Mouse (Mus musculus) limb, embryonic 11.5 days (tissue): Measurements from ENCODE around the gene Lrig2. TPM values are rescaled to one million over a fixed set of nuclear protein-coding genes. Genes with fewer than 3 reads are reported as not detected.

Experiments
- ATAC-seq: fragments of 200-750 bp; cut with Nextera tagmentation; 2 replicates; pipeline ENCODE4 v1.8.0; 2017; ENCODE audit warnings: low read depth; ENCODE audit not compliant: insufficient number of reproducible peaks, low FRiP score, low TSS enrichment
- DNase-seq: peaks from one replicate; pipeline ENCODE4 v3.0.0-alpha.2; 2015; ENCODE audit warnings: low spot score
- H3K27ac ChIP-seq: fragments of 300-500 bp; sonication (generic); replicated peaks from 2 replicates; pipeline ENCODE4 v1.5.1; 2014; ENCODE audit warnings: low read depth, mild to moderate bottlenecking, low read length
- H3K27me3 ChIP-seq: fragments of 300-500 bp; sonication (generic); 2 replicates; pipeline ENCODE4 v1.6.1; 2014; ENCODE audit warnings: mild to moderate bottlenecking, low read length, mixed read lengths; ENCODE audit not compliant: control insufficient read depth, insufficient read depth
- H3K36me3 ChIP-seq: fragments of 300-500 bp; sonication (generic); 2 replicates; pipeline ENCODE4 v1.6.1; 2014; ENCODE audit warnings: mild to moderate bottlenecking, low read length, moderate library complexity, mixed read lengths; ENCODE audit not compliant: control insufficient read depth, insufficient read depth
- H3K4me1 ChIP-seq: fragments of 300-500 bp; sonication (generic); 2 replicates; pipeline ENCODE4 v1.6.1; 2014; ENCODE audit warnings: low read length, mixed read lengths; ENCODE audit not compliant: control insufficient read depth, insufficient read depth
- H3K4me2 ChIP-seq: fragments of 300-500 bp; sonication (generic); 2 replicates; pipeline ENCODE4 v1.6.1; 2014; ENCODE audit warnings: low read depth, mild to moderate bottlenecking, moderate library complexity; ENCODE audit not compliant: severe bottlenecking
- H3K4me3 ChIP-seq: fragments of 300-500 bp; sonication (generic); 2 replicates; pipeline ENCODE4 v1.5.1; 2014; ENCODE audit warnings: low read depth, low read length
- H3K9ac ChIP-seq: fragments of 300-500 bp; sonication (generic); 2 replicates; pipeline ENCODE4 v1.6.1; 2014; ENCODE audit warnings: mild to moderate bottlenecking, low read length
- H3K9me3 ChIP-seq: fragments of 300-500 bp; sonication (generic); 2 replicates; pipeline ENCODE4 v1.6.1; 2016; ENCODE audit warnings: low read length; ENCODE audit not compliant: control insufficient read depth
- WGBS: fragments of 180-500 bp; shearing (Covaris S2); extraction: QIAGEN DNeasy Blood & Tissue Kit; methylation state at CpG from one replicate; pipeline ENCODE4 v1.1.7; 2014; 5-methylcytosine and 5-hydroxymethylcytosine counted together
- polyA plus RNA-seq: library from polyadenylated mRNA; unstranded; fragments of >200 nt; fragmentation: Nextera tagmentation; extraction: Ambion mirVana; gene quantifications from 2 replicates; pipeline ENCODE4 v1.2.1, GENCODE M21; 2014

Lrig2 gene
- polyA plus RNA-seq, 1 experiment from 2014 or later = 23.1 TPM

- Histone ChIP-seq H3K36me3 (no peaks in the 10 kb centered on the region; the same call in 1 of the 2 replicates), H3K27me3 (no peaks in the 10 kb centered on the region), H3K9ac (no peak overlapping the region), H3K4me1 (no peaks in the 10 kb centered on the region), H3K9me3 (no peaks in the 10 kb centered on the region), H3K4me3 (no peak overlapping the region), H3K27ac (no peak overlapping the region), H3K4me2 (no peak overlapping the region)
- no peak for DNase-seq
- WGBS = 91% methylated on average over 1 of the region's 1 CpGs
- no peak for ATAC-seq
These were observed 30.6 kb downstream of the Lrig2 start for GRCm38 (mm10) chr3:104480946-104481719.

GRCm38 (mm10) chr3:104478056-104478455, 33.7 kb downstream of the Lrig2 start:
- H3K9ac ChIP-seq = no peak overlapping the region
- 89% methylated on average over 1 of the region's 1 CpGs for WGBS
- H3K4me2 ChIP-seq = no peak overlapping the region
- DNase-seq (no peak), ATAC-seq (no peak)
- no peaks in the 10 kb centered on the region for H3K9me3 ChIP-seq
- no peaks in the 10 kb centered on the region for H3K4me1 ChIP-seq
- H3K27ac ChIP-seq = no peak overlapping the region
- no peak overlapping the region for H3K4me3 ChIP-seq
- H3K36me3 ChIP-seq = no peaks in the 10 kb centered on the region; the same call in 1 of the 2 replicates
- no peaks in the 10 kb centered on the region for H3K27me3 ChIP-seq

- H3K36me3 ChIP-seq = peaks cover 5% of the 10 kb centered on the region; the same call in 1 of the 2 replicates
- H3K9ac ChIP-seq = no peak overlapping the region
- no peak overlapping the region for H3K4me2 ChIP-seq
- H3K27ac ChIP-seq = no peak overlapping the region
- ATAC-seq = no peak
- H3K4me3 ChIP-seq = no peak overlapping the region
- WGBS = 57% methylated on average over 3 of the region's 3 CpGs
- H3K4me1 ChIP-seq = no peaks in the 10 kb centered on the region
- no peaks in the 10 kb centered on the region for H3K9me3 ChIP-seq
- no peaks in the 10 kb centered on the region for H3K27me3 ChIP-seq
- no peak for DNase-seq
These were observed 42.3 kb downstream of the Lrig2 start for GRCm38 (mm10) chr3:104469421-104469820.

DNA sequence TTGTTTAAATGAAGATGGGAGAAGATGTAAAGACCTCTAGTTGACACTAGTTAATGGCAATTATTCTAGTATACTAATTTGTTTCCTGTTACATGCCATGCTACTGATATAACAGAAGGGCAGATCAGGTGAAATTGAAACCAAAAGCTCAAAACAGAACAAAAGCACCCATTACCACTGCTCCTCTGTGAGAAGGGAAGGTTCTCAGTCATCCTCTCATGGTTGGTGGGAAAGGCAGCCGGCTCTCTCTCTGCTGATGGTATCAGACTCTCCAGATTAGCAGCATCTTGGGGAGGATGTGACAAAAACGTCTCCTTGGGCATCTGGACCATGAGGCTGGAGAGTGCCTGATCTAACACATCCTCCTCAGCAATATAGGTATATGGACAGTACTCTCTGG, 50.5 kb downstream of the Lrig2 start:
- DNase-seq (no peak), ATAC-seq (no peak)
- peaks cover 8% of the 10 kb centered on the region; the same call in 1 of the 2 replicates for H3K36me3 ChIP-seq
- H3K4me1 ChIP-seq = no peaks in the 10 kb centered on the region
- H3K27ac ChIP-seq = no peak overlapping the region
- 80% methylated on average over 2 of the region's 2 CpGs for WGBS
- no peak overlapping the region for H3K4me2 ChIP-seq
- no peak overlapping the region for H3K9ac ChIP-seq
- no peaks in the 10 kb centered on the region for H3K9me3 ChIP-seq
- no peak overlapping the region for H3K4me3 ChIP-seq
- H3K27me3 ChIP-seq = no peaks in the 10 kb centered on the region

DNA sequence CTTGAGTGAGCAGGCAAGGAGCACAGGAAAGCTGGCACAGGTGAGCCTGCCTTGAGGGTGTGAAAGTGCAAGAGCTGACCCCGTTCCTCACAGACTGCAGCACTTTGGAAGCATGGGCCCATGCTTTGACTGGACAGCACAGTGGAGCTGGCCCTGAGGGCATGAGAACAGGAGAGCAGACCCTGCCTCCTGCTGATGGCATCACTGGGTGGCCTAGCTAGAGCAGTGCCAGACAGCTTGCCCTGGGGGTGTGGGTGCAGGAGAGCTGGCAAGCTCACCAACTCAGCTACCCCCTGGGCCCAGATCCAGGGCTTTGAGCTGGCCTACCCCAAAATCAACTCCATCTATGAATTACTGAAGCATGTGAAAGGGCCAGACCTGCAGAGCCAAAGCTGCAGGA, 53.1 kb downstream of the Lrig2 start:
- Histone ChIP-seq H3K9ac (no peak overlapping the region), H3K4me2 (no peak overlapping the region), H3K4me1 (no peaks in the 10 kb centered on the region), H3K9me3 (no peaks in the 10 kb centered on the region), H3K27ac (no peak overlapping the region), H3K36me3 (peaks cover 6% of the 10 kb centered on the region; the same call in 1 of the 2 replicates), H3K27me3 (no peaks in the 10 kb centered on the region), H3K4me3 (no peak overlapping the region)
- no peak for DNase-seq
- WGBS = 88% methylated on average over 1 of the region's 1 CpGs
- no peak for ATAC-seq

DNA sequence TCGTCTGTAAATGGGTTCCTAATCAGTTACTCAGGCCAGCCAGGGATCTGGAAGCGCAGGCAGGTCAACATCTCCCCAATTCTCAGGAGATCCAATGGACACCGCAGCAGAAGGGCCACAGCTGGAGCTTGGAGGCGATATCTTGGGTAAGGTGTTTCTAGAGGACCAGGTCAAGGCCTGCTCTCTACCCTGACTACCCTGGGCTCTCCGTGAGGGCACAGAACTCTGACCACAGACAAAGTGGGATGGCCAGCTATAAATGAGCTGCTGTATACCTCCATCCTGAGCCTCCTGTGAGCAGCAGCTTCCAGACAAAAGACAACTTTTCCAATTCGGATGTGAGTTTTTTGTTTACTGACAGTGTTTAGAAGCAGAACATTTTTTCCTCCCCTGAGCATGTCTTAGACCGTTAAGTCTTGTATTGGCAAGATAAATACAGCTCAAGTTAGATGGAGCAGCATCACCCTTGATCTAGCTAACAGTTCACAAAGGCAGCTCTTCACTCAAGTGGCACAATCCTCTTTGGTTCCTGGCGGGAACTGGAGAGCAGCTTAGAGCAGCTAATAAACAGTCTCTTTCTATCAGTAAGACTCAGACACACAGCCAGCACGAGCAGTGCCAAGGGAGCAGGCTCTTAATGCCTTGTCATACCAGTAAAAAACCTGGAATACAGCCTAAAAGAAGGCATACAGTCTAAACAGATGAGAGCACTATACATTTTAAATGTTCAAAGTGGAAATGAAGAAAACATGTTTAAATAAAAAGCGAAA, 56.0 kb downstream of the Lrig2 start:
- WGBS = 90% methylated on average over 10 of the region's 10 CpGs
- DNase-seq = no peak

DNA sequence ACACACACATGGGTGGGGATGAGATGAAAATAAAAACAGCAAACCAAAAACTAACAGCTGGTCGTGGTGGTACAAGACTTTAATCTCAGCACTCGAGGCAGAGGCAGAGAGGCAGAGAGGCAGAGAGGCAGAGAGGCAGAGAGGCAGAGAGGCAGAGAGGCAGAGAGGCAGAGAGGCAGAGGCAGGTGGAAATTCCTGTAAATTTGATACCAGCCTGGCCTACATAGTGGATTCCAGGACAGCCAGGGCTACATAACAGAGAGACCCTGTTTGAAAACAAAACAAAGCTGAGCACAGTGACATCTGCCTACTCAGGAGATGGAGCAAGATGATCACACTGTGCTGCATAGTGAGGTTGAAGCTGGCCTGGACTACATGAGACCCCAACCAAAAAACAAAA, 64.5 kb downstream of the Lrig2 start:
- ATAC-seq (no peak), DNase-seq (no peak)
- Histone ChIP-seq H3K4me3 (no peak overlapping the region), H3K27ac (no peak overlapping the region), H3K27me3 (no peaks in the 10 kb centered on the region), H3K4me1 (no peaks in the 10 kb centered on the region), H3K9ac (no peak overlapping the region), H3K36me3 (no peaks in the 10 kb centered on the region), H3K9me3 (no peaks in the 10 kb centered on the region), H3K4me2 (no peak overlapping the region)
- WGBS = 67% methylated on average over 2 of the region's 2 CpGs

More for the DNA sequence above, 56.0 kb downstream of the Lrig2 start:
- Histone ChIP-seq H3K9ac (no peak overlapping the region), H3K9me3 (no peaks in the 10 kb centered on the region), H3K27ac (no peak overlapping the region), H3K4me1 (no peaks in the 10 kb centered on the region), H3K4me3 (no peak overlapping the region), H3K27me3 (no peaks in the 10 kb centered on the region), H3K4me2 (no peak overlapping the region), H3K36me3 (peaks cover 6% of the 10 kb centered on the region; the same call in 1 of the 2 replicates)
- no peak for ATAC-seq

DNA sequence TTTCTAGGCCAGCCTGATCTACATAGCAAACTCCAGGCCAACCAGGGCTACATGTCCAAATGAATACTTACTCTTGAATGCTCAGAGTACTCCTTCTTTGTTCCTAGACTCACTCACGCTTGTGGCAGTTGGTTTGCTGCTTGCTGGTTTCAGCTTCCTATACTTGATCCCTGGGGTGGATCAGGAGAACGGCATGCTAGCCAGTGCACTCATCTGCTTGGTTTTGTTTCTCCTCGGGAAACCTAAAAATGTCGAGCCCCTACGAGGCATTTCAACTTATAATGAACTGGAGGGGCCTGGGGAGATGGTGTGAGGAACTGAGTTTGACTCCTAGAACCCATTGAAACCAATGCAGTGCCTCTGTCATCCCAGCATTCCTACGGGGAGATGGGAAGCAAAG, 65.0 kb downstream of the Lrig2 start:
- Histone ChIP-seq H3K27me3 (no peaks in the 10 kb centered on the region), H3K4me3 (no peak overlapping the region), H3K9ac (no peak overlapping the region), H3K4me2 (no peak overlapping the region), H3K27ac (no peak overlapping the region), H3K9me3 (no peaks in the 10 kb centered on the region), H3K4me1 (peaks cover 2% of the 10 kb centered on the region; the same call in 1 of the 2 replicates), H3K36me3 (no peaks in the 10 kb centered on the region)
- ATAC-seq (no peak), DNase-seq (no peak)
- 84% methylated on average over 6 of the region's 6 CpGs for WGBS
